Mouse (Mus musculus): ENCODE data around the gene Olfr1301.

Olfr1301 gene

GRCm38 (mm10) chr2:111750706-111751105, at the start of gene Olfr1301:
TSS of gene Olfr1301 (plus strand) at chr2:111751006.
- DNase-seq (ENCODE audit: low spot score in 2 of 2), result no peak

GRCm38 (mm10) chr2:111726739-111727138, 24.1 kb upstream of the Olfr1301 start:
- DNase-seq (ENCODE audit: low spot score in 2 of 2), result no peak

DNA sequence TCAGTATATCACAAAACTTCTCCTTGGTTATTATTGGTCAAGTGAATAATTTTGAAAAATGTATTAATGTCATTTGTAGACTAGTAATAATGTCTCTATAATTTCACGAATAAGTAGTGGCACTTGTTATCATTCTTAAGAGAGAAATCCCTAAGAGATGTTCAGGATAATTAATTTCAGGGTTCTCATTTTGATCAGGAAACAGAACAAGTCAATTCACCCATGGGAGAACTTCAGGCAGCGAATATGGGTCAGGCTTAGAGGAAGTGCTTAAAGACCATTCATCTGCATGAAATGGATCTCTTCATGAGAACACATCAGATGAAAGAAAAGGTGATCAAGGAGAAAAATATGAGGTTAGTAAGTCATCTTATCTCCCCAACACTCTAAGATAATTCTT, 26.3 kb downstream of the Olfr1301 start, which contains the start of gene Olfr1302:
Olfr1302 (plus strand) TSS at position 301 of the 400 bp plus-strand sequence.
- DNase-seq (ENCODE audit: low spot score in 2 of 2), result no peak
